Mouse (Mus musculus): ENCODE measurements at regions not wholly inside any gene's neighbourhood (a gene's known extent, or its start where the extent isn't known, plus 50 kb on each side); places are given as distances from the start of the nearest gene placed in this dataset.
"Not testable (repeated sequence)": the region's sequence is repeated elsewhere in the genome, so short reads cannot be mapped to it uniquely, and the experiment has no call there.

DNA sequence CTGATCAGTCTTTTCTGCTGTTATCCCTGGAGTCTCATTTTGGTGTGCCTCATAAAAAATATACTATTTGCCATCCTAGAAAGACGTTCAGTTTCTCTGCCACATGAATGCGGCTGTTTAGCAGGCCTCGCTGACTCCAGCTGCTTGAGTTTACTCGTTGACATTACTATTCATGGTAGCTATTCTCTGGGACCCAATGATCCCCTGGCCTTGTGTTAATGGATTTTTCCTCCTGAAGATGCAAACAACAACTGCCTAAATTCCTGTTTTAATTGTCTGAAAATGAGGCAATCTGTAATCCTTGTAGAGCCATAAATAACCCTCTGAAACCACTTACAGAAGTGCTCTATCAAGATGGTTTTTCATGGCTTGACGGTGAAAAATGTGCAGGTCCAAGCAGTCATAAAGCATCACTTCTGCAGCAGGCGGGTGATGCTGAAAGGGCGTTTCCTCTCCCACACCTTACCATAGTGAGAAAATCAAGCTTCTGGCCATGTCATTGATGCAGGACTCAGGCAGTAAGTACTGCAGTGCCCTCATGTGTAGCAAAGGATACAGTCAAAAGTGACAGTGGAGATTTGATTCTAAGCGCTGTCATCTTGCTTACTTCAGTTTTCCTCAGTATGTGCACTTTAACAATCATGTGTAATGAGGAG lies 419.7 kb upstream of the Lrp1b start:
- intact Hi-C loops (cut with DNase I) = no loop called here
- DNase-seq (ENCODE audit: extremely low spot score in 1 of 2, low spot score in 2 of 2) = no peak

- intact Hi-C loops (cut with DNase I) = no loop called here
- peak; percentile 18 to 49 for DNase-seq (ENCODE audit: extremely low spot score in 1 of 2, low spot score in 2 of 2)
Observed at GRCm38 (mm10) chr2:43097560-43098233, 444.3 kb upstream of the Lrp1b start.

- intact Hi-C loops (cut with DNase I) = no loop called here
Observed at GRCm38 (mm10) chr2:43119862-43120261, 435.3 kb upstream of the Kynu start.

GRCm38 (mm10) chr2:43153574-43153973 lies 401.6 kb upstream of the Kynu start:
- no peak for DNase-seq (ENCODE audit: extremely low spot score in 1 of 2, low spot score in 2 of 2)
- intact Hi-C loops (cut with DNase I) = no loop called here

More at GRCm38 (mm10) chr2:43119862-43120261, 435.3 kb upstream of the Kynu start:
- DNase-seq (ENCODE audit: extremely low spot score in 1 of 2, low spot score in 2 of 2) = no peak

GRCm38 (mm10) chr2:43182105-43182504 lies 373.0 kb upstream of the Kynu start:
- no peak for DNase-seq (ENCODE audit: extremely low spot score in 1 of 2, low spot score in 2 of 2)
- intact Hi-C loops (cut with DNase I) = no loop called here

GRCm38 (mm10) chr2:43195531-43195930 lies 359.6 kb upstream of the Kynu start:
- DNase-seq (ENCODE audit: extremely low spot score in 1 of 2, low spot score in 2 of 2); intact Hi-C loops (cut with DNase I): not testable (repeated sequence)

DNA sequence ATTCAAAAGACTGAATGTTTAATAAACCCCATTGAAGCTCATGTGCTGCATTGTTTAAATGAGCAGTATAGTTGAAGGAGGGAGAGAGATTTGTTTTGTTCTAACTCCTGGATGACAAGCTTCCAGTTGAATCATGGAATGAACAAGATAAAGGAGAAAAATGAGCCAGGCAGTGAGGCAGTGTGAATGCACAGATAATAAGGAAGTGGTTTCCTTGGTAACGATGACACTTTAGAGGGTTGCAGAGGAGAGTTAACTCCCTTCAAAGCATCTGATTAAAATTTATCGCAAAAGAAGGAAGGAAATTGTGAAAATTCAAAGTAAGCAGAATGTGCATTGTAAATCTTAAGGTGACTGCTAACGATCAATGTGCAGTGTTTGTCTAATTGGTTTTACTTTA lies 346.9 kb upstream of the Kynu start:
- intact Hi-C loops (cut with DNase I) = no loop called here
- DNase-seq (ENCODE audit: extremely low spot score in 1 of 2, low spot score in 2 of 2) = no peak

DNA sequence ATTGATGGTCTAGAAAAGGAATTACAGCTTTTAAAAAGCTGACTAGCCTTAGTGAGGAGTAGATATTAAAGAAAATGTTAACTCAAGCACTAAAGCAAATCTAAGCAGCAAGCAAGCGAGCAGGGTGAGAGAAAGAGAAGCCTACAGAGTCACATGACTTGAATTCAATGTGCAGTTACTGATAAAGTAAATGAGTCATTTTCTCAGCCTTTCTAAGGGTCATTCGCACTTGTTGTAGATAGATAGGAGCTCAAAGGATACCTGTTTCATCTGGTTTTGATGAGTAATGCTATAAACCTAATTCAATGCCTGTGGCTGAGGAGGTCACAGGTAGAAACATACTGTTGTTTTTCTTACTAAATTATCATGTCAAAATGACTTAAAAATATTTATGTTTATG lies 341.2 kb upstream of the Kynu start:
- intact Hi-C loops (cut with DNase I) = no loop called here
- DNase-seq (ENCODE audit: extremely low spot score in 1 of 2, low spot score in 2 of 2) = no peak

DNA sequence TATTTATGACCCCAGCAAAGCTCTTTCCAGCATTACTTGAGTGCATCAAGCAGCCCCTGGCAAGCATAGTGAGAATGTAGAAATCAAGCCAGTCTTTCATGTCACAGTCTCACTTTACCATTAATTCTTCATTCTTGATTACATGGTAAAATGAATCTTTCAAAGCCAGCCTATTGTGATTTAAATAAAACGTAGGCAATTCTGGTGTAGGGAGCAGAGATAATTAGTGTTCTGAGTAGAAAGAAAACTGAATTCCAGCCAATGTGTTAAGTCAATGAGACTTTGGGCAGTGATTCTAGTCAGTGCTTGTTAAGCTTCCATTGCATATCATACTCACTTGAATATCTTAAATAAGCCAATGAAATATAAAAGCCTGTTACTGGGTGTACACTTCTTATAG lies 338.0 kb upstream of the Kynu start:
- DNase-seq (ENCODE audit: extremely low spot score in 1 of 2, low spot score in 2 of 2) = no peak
- intact Hi-C loops (cut with DNase I) = no loop called here

- intact Hi-C loops (cut with DNase I) = no loop called here
Observed at GRCm38 (mm10) chr2:43222721-43223120, 332.4 kb upstream of the Kynu start.

GRCm38 (mm10) chr2:43224728-43225127 lies 330.4 kb upstream of the Kynu start:
- intact Hi-C loops (cut with DNase I); DNase-seq (ENCODE audit: extremely low spot score in 1 of 2, low spot score in 2 of 2): not testable (repeated sequence)

More at GRCm38 (mm10) chr2:43222721-43223120, 332.4 kb upstream of the Kynu start:
- no peak for DNase-seq (ENCODE audit: extremely low spot score in 1 of 2, low spot score in 2 of 2)

- DNase-seq (ENCODE audit: extremely low spot score in 1 of 2, low spot score in 2 of 2) = no peak
Observed at GRCm38 (mm10) chr2:43246786-43247185, 308.3 kb upstream of the Kynu start.

GRCm38 (mm10) chr2:43248671-43249070 lies 306.5 kb upstream of the Kynu start:
- intact Hi-C loops (cut with DNase I) = no loop called here
- DNase-seq (ENCODE audit: extremely low spot score in 1 of 2, low spot score in 2 of 2) = no peak

More at GRCm38 (mm10) chr2:43246786-43247185, 308.3 kb upstream of the Kynu start:
- intact Hi-C loops (cut with DNase I) = no loop called here

DNA sequence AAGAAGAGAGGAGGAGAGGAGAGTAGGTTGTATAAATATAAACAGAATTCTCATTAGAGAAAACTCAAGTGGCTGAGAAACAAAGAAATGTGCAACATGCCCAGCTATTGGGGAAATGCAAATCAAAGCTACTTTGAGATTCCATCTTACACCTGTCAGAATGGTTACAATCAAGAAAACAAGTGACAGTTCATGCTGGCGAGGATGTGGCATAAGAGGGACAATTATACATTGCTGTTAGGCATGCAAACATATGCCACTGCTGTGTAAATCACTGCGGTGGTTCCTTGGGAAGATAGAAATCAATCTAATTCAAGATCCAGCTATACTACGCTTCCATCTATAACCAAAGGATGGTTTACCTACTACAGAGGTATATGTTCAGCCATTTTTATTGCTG lies 300.4 kb upstream of the Kynu start:
- DNase-seq (ENCODE audit: extremely low spot score in 1 of 2, low spot score in 2 of 2) = no peak
- intact Hi-C loops (cut with DNase I) = no loop called here

- intact Hi-C loops (cut with DNase I) = no loop called here
- DNase-seq (ENCODE audit: extremely low spot score in 1 of 2, low spot score in 2 of 2) = peak in 1 of 2 experiments; percentile 22
Observed at GRCm38 (mm10) chr2:43270802-43271201, 284.3 kb upstream of the Kynu start.

DNA sequence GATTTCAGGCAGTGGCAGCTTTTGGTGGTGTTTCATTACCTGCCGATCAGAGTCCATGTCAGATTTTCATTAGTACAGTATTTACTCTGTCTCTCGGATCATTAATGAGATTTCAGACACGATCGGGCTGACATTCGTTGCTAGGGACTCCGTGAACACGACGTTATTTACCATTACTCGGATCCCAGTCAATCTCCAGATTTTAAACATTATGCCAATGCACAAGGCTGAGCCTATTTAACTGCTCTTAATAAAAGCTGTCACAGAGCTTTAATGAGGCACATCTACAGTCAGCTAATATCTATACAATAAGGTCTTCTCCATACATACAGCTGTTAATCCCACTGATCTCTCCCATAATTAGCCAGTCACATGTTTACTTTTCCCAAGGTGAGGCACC lies 283.0 kb upstream of the Kynu start:
- no peak for DNase-seq (ENCODE audit: extremely low spot score in 1 of 2, low spot score in 2 of 2)
- intact Hi-C loops (cut with DNase I) = no loop called here

DNA sequence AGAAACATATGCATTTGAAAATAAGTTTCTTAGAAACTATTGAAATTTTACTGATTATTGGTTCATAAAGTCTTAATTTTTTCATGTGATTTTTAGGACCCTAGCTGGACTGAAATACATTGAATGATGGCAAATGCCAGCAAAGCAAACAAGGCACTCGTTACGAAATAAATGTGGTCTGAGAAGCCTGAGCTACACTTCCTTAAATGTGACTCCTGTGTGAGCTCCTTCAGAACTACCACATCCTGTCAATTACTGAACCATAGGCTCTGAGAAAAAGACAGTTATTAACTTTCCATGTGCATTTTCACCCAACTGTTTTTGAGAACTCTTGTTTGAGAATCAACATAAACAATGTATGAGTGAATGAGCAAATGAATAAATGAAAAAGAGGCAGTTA lies 281.1 kb upstream of the Kynu start:
- intact Hi-C loops (cut with DNase I) = no loop called here

GRCm38 (mm10) chr2:43295801-43296200 lies 259.3 kb upstream of the Kynu start:
- intact Hi-C loops (cut with DNase I) = no loop called here
- no peak for DNase-seq (ENCODE audit: extremely low spot score in 1 of 2, low spot score in 2 of 2)

More for the DNA sequence above, 281.1 kb upstream of the Kynu start:
- DNase-seq (ENCODE audit: extremely low spot score in 1 of 2, low spot score in 2 of 2) = no peak

GRCm38 (mm10) chr2:43323836-43324235 lies 231.3 kb upstream of the Kynu start:
- intact Hi-C loops (cut with DNase I) = no loop called here
- peak in 1 of 2 experiments; percentile 44 for DNase-seq (ENCODE audit: extremely low spot score in 1 of 2, low spot score in 2 of 2)

DNA sequence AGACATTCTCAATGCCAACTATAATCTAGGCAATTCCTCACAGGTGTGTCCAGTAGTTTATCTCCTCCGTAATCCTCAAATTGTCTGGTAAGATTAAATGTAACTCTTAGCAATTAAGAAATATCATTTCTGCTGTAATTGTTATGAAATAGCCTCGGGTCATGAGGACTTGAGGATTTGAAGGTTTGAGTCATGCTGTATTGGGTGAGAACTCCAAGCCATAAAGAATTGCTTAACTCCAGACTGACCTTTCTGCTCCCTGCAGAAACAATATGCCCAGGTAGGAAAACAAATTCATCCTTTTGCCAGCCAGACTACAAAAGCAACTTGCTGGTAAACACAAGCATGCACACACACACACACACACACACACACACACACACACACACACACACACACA lies 190.8 kb upstream of the Kynu start:
- intact Hi-C loops (cut with DNase I) = no loop called here
- DNase-seq (ENCODE audit: extremely low spot score in 1 of 2, low spot score in 2 of 2) = no peak

Data from left cerebral cortex, postnatal 10 days (tissue).